Mouse (Mus musculus): ENCODE data around the gene Ccr6. TPM values are rescaled to one million over a fixed set of nuclear protein-coding genes. Genes with fewer than 3 reads are reported as not detected.

Gene Ccr6
- polyA plus RNA-seq, 1 experiment from 2014 or later: not detected

Other genes starting within 250 kb of the Ccr6 start
- gene Gm49673, start 88.3 kb upstream of the Ccr6 start, polyA plus RNA-seq (2015; fragmentation: Nextera tagmentation; extraction: Ambion mirVana): 0.27 TPM in 1 of 2 replicates, not detected in the other
- 12.6 and 17.6 TPM in 2 replicates for gene Rnaset2a, start 87.9 kb upstream of the Ccr6 start, polyA plus RNA-seq (2015; fragmentation: Nextera tagmentation; extraction: Ambion mirVana)
- 29.3 and 31.3 TPM in 2 replicates for gene Fgfr1op, start 70.5 kb upstream of the Ccr6 start, polyA plus RNA-seq (2015; fragmentation: Nextera tagmentation; extraction: Ambion mirVana)
- 382 and 460 TPM in 2 replicates for gene Mpc1, start 46.9 kb downstream of the Ccr6 start, polyA plus RNA-seq (2015; fragmentation: Nextera tagmentation; extraction: Ambion mirVana)
- 161 and 176 TPM in 2 replicates for gene Sft2d1, start 75.1 kb downstream of the Ccr6 start, polyA plus RNA-seq (2015; fragmentation: Nextera tagmentation; extraction: Ambion mirVana)
- gene Prr18, start 101.4 kb downstream of the Ccr6 start, polyA plus RNA-seq (2015; fragmentation: Nextera tagmentation; extraction: Ambion mirVana): 13.8 and 18.4 TPM in 2 replicates
- gene T2, start 119.9 kb downstream of the Ccr6 start, polyA plus RNA-seq (2015; fragmentation: Nextera tagmentation; extraction: Ambion mirVana): 0.65 and 0.79 TPM in 2 replicates
- gene T, start 198.4 kb downstream of the Ccr6 start, polyA plus RNA-seq (2015; fragmentation: Nextera tagmentation; extraction: Ambion mirVana): 0.31 and 0.35 TPM in 2 replicates

All from neural tube, embryonic 15.5 days (tissue).